Mouse (Mus musculus) testis, adult 2 months (tissue): Measurements from ENCODE around the gene Thra.

Experiments used
- CTCF ChIP-seq: fragments of 200-500 bp; IDR thresholded peaks from 2 replicates; pipeline ENCODE4 v1.5.1; 2012; ENCODE audit warnings: low read depth, mild to moderate bottlenecking, inconsistent platforms, low read length, moderate library complexity; ENCODE audit not compliant: control insufficient read depth, insufficient read depth, insufficient replicate concordance
- POLR2A ChIP-seq: fragments of 200-500 bp; IDR thresholded peaks from 2 replicates; pipeline ENCODE4 v1.6.1; 2012; ENCODE audit warnings: low read depth, mild to moderate bottlenecking, inconsistent platforms, low read length, moderate library complexity; ENCODE audit not compliant: control insufficient read depth

- TF ChIP-seq CTCF, result no peak
- no peak for TF ChIP-seq POLR2A
These were observed 29.4 kb upstream of the Thra start for GRCm38 (mm10) chr11:98711046-98711434.
